ENCODE assay signal across 8 mouse cellular contexts in genomic region chr17:44738121-44738637, GRCm38 (mm10). TPM values are rescaled to one million over a fixed set of nuclear protein-coding genes. Genes with fewer than 3 reads are reported as not detected.
A peak's percentile ranks its signal among the peaks of the same experiment; 100 is the strongest.
DNase-seq lines count a peak whose midpoint lies in the region; ATAC-seq and TF ChIP-seq lines count a peak whose summit lies in the region.

No protein-coding gene starts in this region.

- 2% methylated on average over 22 of the region's 22 CpGs for WGBS in heart, embryonic 14.5 days
- 6% methylated on average over 17 of the region's 22 CpGs for WGBS in limb, embryonic 15.5 days

- H3K9me3 ChIP-seq in heart, embryonic 14.5 days (ENCODE audit: control insufficient read depth, low read length) = no peaks in the 10 kb centered on the region
- no peaks in the 10 kb centered on the region for H3K9me3 ChIP-seq in limb, embryonic 15.5 days

- no peak for TF ChIP-seq POLR2A in embryonic fibroblast, embryonic 13.5 days (IDR thresholded peaks at IDR 0.05; ENCODE audit: low read depth, low read length)

- H3K27ac ChIP-seq in heart, embryonic 14.5 days (replicated peaks in 1 of 2; ENCODE audit: control insufficient read depth in 1 of 2, insufficient read depth in 1 of 2, low read depth in 2 of 2, low read length in 2 of 2) = no peak overlapping the region
- H3K27ac ChIP-seq in embryonic fibroblast, embryonic 13.5 days (ENCODE audit: insufficient read depth, low read length) = peak overlapping the region; percentile 85
- peak overlapping the region; percentile 40; the same call in 1 of the 2 replicates for H3K27ac ChIP-seq in limb, embryonic 15.5 days

- TF ChIP-seq CTCF in embryonic fibroblast, embryonic 13.5 days (IDR thresholded peaks at IDR 0.05; ENCODE audit: borderline replicate concordance, insufficient read depth, low read length) = no peak; the same call in 1 of the 2 replicates

- peak overlapping the region; percentile 51 for H3K4me2 ChIP-seq in heart, embryonic 14.5 days (ENCODE audit: low read length)
- H3K4me2 ChIP-seq in limb, embryonic 15.5 days = peak overlapping the region; percentile 92

- H3K4me3 ChIP-seq in heart, embryonic 14.5 days (ENCODE audit: control insufficient read depth in 1 of 2, insufficient read depth in 1 of 2, low read depth in 1 of 2, low read length in 2 of 2) = peak overlapping the region; percentile 6 to 7; a peak in 2 of 4 replicates
- peak overlapping the region; percentile 30 for H3K4me3 ChIP-seq in embryonic fibroblast, embryonic 13.5 days (ENCODE audit: insufficient read depth, low read length)
- peak overlapping the region; percentile 60 for H3K4me3 ChIP-seq in limb, embryonic 15.5 days

- intact Hi-C loops in heart, postnatal 36 days (cut with DNase I) = loop anchor here (5.0 to 10.0 kb wide), 3 partner anchors 281 to 637 kb away; no protein-coding TSS in a partner anchor

- H3K27me3 ChIP-seq in heart, embryonic 14.5 days (ENCODE audit: control insufficient read depth, insufficient read depth, low read length) = peaks cover 61% of the 10 kb centered on the region
- peaks cover 54% of the 10 kb centered on the region for H3K27me3 ChIP-seq in limb, embryonic 15.5 days
- peaks cover 6% of the 10 kb centered on the region for H3K27me3 ChIP-seq in splenic B cell, adult 2 months (ENCODE audit: control insufficient read depth, insufficient read depth, low read length, poor library complexity, severe bottlenecking)

- no peaks in the 10 kb centered on the region for H3K36me3 ChIP-seq in heart, embryonic 14.5 days (ENCODE audit: control insufficient read depth, insufficient read depth, low read length)
- H3K36me3 ChIP-seq in limb, embryonic 15.5 days = no peaks in the 10 kb centered on the region
- no peaks in the 10 kb centered on the region for H3K36me3 ChIP-seq in splenic B cell, adult 2 months (ENCODE audit: control insufficient read depth, insufficient read depth, low read length, poor library complexity, severe bottlenecking)

- DNase-seq in heart, postnatal 36 days = no peak
- DNase-seq in CD4-positive helper T cell, adult 2 months (ENCODE audit: low read depth, low spot score) = peak; percentile 55
- DNase-seq in splenic B cell, adult 2 months (ENCODE audit: low read depth, low spot score) = peak; percentile 7
- no peak for DNase-seq in spleen, adult 12 weeks (ENCODE audit: low spot score)

- ATAC-seq in heart, embryonic 14.5 days (ENCODE audit: insufficient number of reproducible peaks, insufficient read depth, low FRiP score, low read depth) = no peak
- no peak for ATAC-seq in limb, embryonic 15.5 days (ENCODE audit: insufficient number of reproducible peaks, low FRiP score, low TSS enrichment, low read depth)
- no peak for ATAC-seq in erythroblast, adult 5-6 weeks (replicated peaks; ENCODE audit: low FRiP score, poor library complexity, severe bottlenecking)

- H3K9ac ChIP-seq in heart, embryonic 14.5 days (ENCODE audit: low read length) = no peak overlapping the region
- H3K9ac ChIP-seq in limb, embryonic 15.5 days = no peak overlapping the region

- H3K4me1 ChIP-seq in heart, embryonic 14.5 days (ENCODE audit: control insufficient read depth in 2 of 2, insufficient read depth in 2 of 2, low read length in 2 of 2) = peaks cover 6 to 20% of the 10 kb centered on the region in 2 experiments; a peak in 3 of 4 replicates
- H3K4me1 ChIP-seq in embryonic fibroblast, embryonic 13.5 days (ENCODE audit: control insufficient read depth, insufficient read depth, low read length) = peaks cover 6% of the 10 kb centered on the region
- peaks cover 42% of the 10 kb centered on the region for H3K4me1 ChIP-seq in limb, embryonic 15.5 days

RNA-seq across cellular contexts. Expression of gene Supt3, which starts 38.8 kb away (rescaled TPM):
- polyA plus RNA-seq in heart, embryonic 14.5 days (2014; fragmentation: Nextera tagmentation; extraction: Ambion mirVana) = 23.5 and 23.7 TPM in 2 replicates
- 10 to 100 TPM; 14.4 to 15.6 TPM for total RNA-seq in heart, postnatal 36 days (2021)
- 20.5 and 20.7 TPM in 2 replicates for polyA plus RNA-seq in embryonic fibroblast, embryonic 13.5 days (2011; ENCODE audit: insufficient read length, low read depth, missing spikeins)
- 18.8 and 19.2 TPM in 2 replicates for polyA plus RNA-seq in limb, embryonic 15.5 days (2015; fragmentation: Nextera tagmentation; extraction: Ambion mirVana)
- 9.6 and 12.5 TPM in 2 replicates for total RNA-seq in erythroblast, adult 5-6 weeks (2015; ENCODE audit: low replicate concordance)
- total RNA-seq in erythroblast, adult 5-6 weeks (2017; ENCODE audit: low replicate concordance) = 8.8 and 9.5 TPM in 2 replicates

Comparison
In these comparisons a context has a peak if more than half of its experiments do, and no peak if none do; other contexts are left out.
1. H3K27ac ChIP-seq: peak in embryonic fibroblast, embryonic 13.5 days (single experiment) and limb, embryonic 15.5 days (single experiment); none in heart, embryonic 14.5 days (0 of 2).
2. H3K4me3 ChIP-seq: peak in every context shown above with its lines; median percentile 60 in limb, embryonic 15.5 days; 30 in embryonic fibroblast, embryonic 13.5 days; 6 in heart, embryonic 14.5 days.
3. DNase-seq: peak in CD4-positive helper T cell, adult 2 months (single experiment) and splenic B cell, adult 2 months (single experiment); none in heart, postnatal 36 days (0 of 2) and spleen, adult 12 weeks (single experiment).